Mouse (Mus musculus): ENCODE data around the gene Cdk6.

GRCm38 (mm10) chr5:3405102-3405501 lies 63.8 kb downstream of the Cdk6 start:
- no peak for TF ChIP-seq HCFC1 (IDR thresholded peaks at IDR 0.05; ENCODE audit: borderline replicate concordance, insufficient read depth, low read length)
- no peak for TF ChIP-seq CHD2 (IDR thresholded peaks at IDR 0.05; ENCODE audit: low read depth, low read length)
